Comparison of ENCODE assay signal across 15 mouse cellular contexts in the genomic region with DNA sequence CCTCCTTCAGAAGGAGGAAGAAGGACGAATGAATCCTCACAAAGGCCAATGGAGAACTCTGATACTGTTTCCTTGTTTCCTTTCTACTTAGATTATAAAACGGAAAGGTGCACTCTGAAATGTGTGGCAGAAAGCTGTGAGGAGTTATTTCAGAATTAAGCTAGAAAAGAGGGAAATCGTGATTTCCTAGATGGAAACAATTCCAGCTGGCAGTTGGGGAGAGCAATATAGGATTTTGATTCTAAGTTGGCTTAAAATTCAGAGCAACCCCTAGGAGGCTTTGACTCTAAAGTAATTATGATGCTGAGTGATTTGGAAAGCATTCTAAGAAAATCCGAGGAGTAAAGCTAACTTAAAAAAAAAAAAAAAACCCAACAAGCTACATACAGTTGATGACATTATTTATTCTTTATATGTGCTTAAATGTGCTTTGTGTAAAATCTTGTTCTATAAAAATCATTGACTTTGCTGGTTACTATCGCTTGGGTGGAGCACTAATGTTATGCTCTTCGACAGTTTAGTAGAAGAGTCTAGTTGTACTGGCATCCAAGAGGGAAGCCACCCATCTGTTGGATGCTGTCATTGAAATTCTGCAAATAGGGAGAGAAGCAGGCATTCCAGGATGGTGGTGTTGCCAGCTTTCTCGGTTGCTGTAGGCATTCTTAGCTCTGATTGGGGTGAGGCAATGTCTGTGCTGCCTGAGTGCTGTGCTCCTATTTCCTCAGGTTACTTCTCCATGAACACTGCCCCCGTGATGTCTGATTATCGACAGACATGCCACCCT.
DNase-seq lines count a peak whose midpoint lies in the region; ATAC-seq lines count a peak whose summit lies in the region.
"Had no signal": no experiment of that assay in that cellular context is flagged by ENCODE, and none has a peak within 500 bp of the region (broad histone marks: within the 10 kb centered on the region; RNA-seq: fewer than 3 reads in every experiment).

No protein-coding gene starts in this region.

- ATAC-seq in megakaryocyte, adult 5-6 weeks (ENCODE audit: poor library complexity, severe bottlenecking): no peak
- no peak for ATAC-seq in intestine, embryonic 15.5 days
- ATAC-seq: hindbrain, embryonic 16.5 days had no signal

- peak overlapping the region; percentile 44 for H3K4me3 ChIP-seq in megakaryocyte, embryonic 14.5 days (replicated peaks)
- H3K4me3 ChIP-seq in intestine, embryonic 15.5 days (replicated peaks): no peak overlapping the region
- H3K4me3 ChIP-seq: erythroblast, embryonic 14.5 days; lung, embryonic 15.5 days had no signal

- H3K4me2 ChIP-seq in intestine, embryonic 15.5 days (replicated peaks): no peak overlapping the region
- H3K4me2 ChIP-seq: lung, embryonic 15.5 days had no signal

- no peak overlapping the region for H3K9ac ChIP-seq in intestine, embryonic 15.5 days
- H3K9ac ChIP-seq: lung, embryonic 15.5 days had no signal

- H3K4me1 ChIP-seq in megakaryocyte, embryonic 14.5 days: no peaks in the 10 kb centered on the region
- no peaks in the 10 kb centered on the region for H3K4me1 ChIP-seq in intestine, embryonic 15.5 days (replicated peaks)
- H3K4me1 ChIP-seq: lung, embryonic 15.5 days had no signal

- H3K9me3 ChIP-seq in megakaryocyte, embryonic 14.5 days: peaks cover 36% of the 10 kb centered on the region
- no peaks in the 10 kb centered on the region for H3K9me3 ChIP-seq in intestine, embryonic 15.5 days
- H3K9me3 ChIP-seq: lung, embryonic 15.5 days had no signal

- H3K36me3 ChIP-seq in megakaryocyte, embryonic 14.5 days (replicated peaks; ENCODE audit: low read length): no peaks in the 10 kb centered on the region
- no peaks in the 10 kb centered on the region for H3K36me3 ChIP-seq in intestine, embryonic 15.5 days
- H3K36me3 ChIP-seq: lung, embryonic 15.5 days had no signal

- no peak overlapping the region for H3K27ac ChIP-seq in intestine, embryonic 15.5 days
- H3K27ac ChIP-seq: lung, embryonic 15.5 days had no signal

- DNase-seq in cerebellum, postnatal 10 days: peak; percentile 16 to 18
- DNase-seq in cerebellum, adult 9-11 months: no peak
- peak; percentile 18 for DNase-seq in layer of hippocampus, adult 9-10 months (ENCODE audit: low spot score)
- peak; percentile 15 for DNase-seq in right cerebral cortex, postnatal 4 days
- DNase-seq in spleen, postnatal 4 days (ENCODE audit: low spot score in 2 of 2): no peak
- DNase-seq: cerebellum, adult 8-10 months; heart, postnatal 10 days; kidney, adult 8-10 months; thymus, postnatal 25 days had no signal

- no peaks in the 10 kb centered on the region for H3K27me3 ChIP-seq in megakaryocyte, embryonic 14.5 days (replicated peaks)
- H3K27me3 ChIP-seq in intestine, embryonic 15.5 days (replicated peaks): no peaks in the 10 kb centered on the region
- H3K27me3 ChIP-seq: lung, embryonic 15.5 days had no signal

- WGBS in intestine, embryonic 15.5 days: 90% methylated on average over 9 of the region's 9 CpGs

Comparison
In these comparisons a context has a peak if more than half of its experiments do, and no peak if none do; other contexts are left out.
1. DNase-seq: peak in cerebellum, postnatal 10 days (2 of 2), layer of hippocampus, adult 9-10 months (single experiment) and right cerebral cortex, postnatal 4 days (single experiment); none in cerebellum, adult 9-11 months (single experiment) and spleen, postnatal 4 days (0 of 2).